Mouse (Mus musculus) hindbrain, postnatal 0 days (tissue): ENCODE measurements at regions not wholly inside any gene's neighbourhood (a gene's known extent, or its start where the extent isn't known, plus 50 kb on each side); places are given as distances from the start of the nearest gene placed in this dataset.

ENCODE experiments used
- ATAC-seq: fragments of 200-750 bp; cut with Nextera tagmentation; 2 replicates; pipeline ENCODE4 v1.8.0; 2017; ENCODE audit warnings: mild to moderate bottlenecking, moderate TSS enrichment, moderate library complexity
- DNase-seq: peaks from one replicate; pipeline ENCODE4 v3.0.0-alpha.2; 2015; ENCODE audit warnings: low spot score
- H3K27ac ChIP-seq: fragments of 300-500 bp; sonication (generic); 2 replicates; pipeline ENCODE4 v1.5.1; 2014; ENCODE audit warnings: mild to moderate bottlenecking
- H3K27me3 ChIP-seq: fragments of 300-500 bp; sonication (generic); 2 replicates; pipeline ENCODE4 v1.6.1; 2014; ENCODE audit warnings: low read length, mixed read lengths; ENCODE audit not compliant: insufficient read depth
- H3K36me3 ChIP-seq: fragments of 300-500 bp; sonication (generic); 2 replicates; pipeline ENCODE4 v1.6.1; 2014; ENCODE audit warnings: low read length, mixed read lengths; ENCODE audit not compliant: insufficient read depth
- H3K4me1 ChIP-seq: fragments of 300-500 bp; sonication (generic); 2 replicates; pipeline ENCODE4 v1.6.1; 2014; ENCODE audit warnings: antibody characterized with exemption, low read length, mixed read lengths; ENCODE audit not compliant: insufficient read depth
- H3K4me2 ChIP-seq: fragments of 300-500 bp; sonication (generic); 2 replicates; pipeline ENCODE4 v1.6.1; 2014; ENCODE audit warnings: low read depth, mild to moderate bottlenecking, low read length, moderate library complexity, mixed read lengths
- H3K4me3 ChIP-seq: fragments of 300-500 bp; sonication (generic); 2 replicates; pipeline ENCODE4 v1.5.1; 2014; ENCODE audit warnings: low read length
- H3K9ac ChIP-seq: fragments of 300-500 bp; sonication (generic); replicated peaks from 2 replicates; pipeline ENCODE4 v1.6.1; 2014; ENCODE audit warnings: mild to moderate bottlenecking, low read length, moderate library complexity, mixed read lengths
- H3K9me3 ChIP-seq: fragments of 300-500 bp; sonication (generic); 2 replicates; pipeline ENCODE4 v1.6.1; 2016; ENCODE audit warnings: low read length, mixed read lengths
- CTCF ChIP-seq: IDR thresholded peaks from 2 replicates; pipeline ENCODE4 v1.5.1; 2016; ENCODE audit warnings: antibody characterized with exemption, control low read depth, low read depth
- WGBS: fragments of 180-500 bp; shearing (Covaris S2); extraction: QIAGEN DNeasy Blood & Tissue Kit; methylation state at CpG from one replicate; pipeline ENCODE4 v1.1.7; 2014; 5-methylcytosine and 5-hydroxymethylcytosine counted together

DNA sequence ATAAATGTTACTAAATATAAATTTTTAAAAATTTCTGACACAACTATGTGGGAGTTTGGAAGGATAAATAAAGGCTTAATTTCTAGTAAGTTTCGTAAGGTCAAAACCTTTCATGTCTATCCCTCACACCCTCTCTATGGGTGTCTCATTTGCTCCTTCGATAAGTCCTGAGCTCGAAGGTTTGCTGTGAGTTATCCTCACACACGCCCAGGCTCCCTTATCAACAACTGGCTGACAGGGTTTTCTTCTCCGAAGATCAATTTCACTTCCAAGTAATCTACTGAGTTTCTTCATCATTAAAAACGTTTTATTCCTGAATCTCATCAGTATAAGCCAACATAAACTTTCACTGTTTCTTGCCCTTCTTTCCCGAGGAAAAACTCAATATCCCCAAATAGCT, 416.0 kb upstream of the Nudt12 start:
- H3K36me3 ChIP-seq = no peaks in the 10 kb centered on the region
- H3K27ac ChIP-seq = no peak overlapping the region
- DNase-seq = no peak
- 78% methylated on average over 7 of the region's 7 CpGs for whole genome bisulfite sequencing
- no peak overlapping the region for H3K4me2 ChIP-seq
- no peak overlapping the region for H3K9ac ChIP-seq
- H3K9me3 ChIP-seq = no peaks in the 10 kb centered on the region
- no peaks in the 10 kb centered on the region for H3K4me1 ChIP-seq
- H3K4me3 ChIP-seq = no peak overlapping the region
- TF ChIP-seq CTCF = no peak
- no peaks in the 10 kb centered on the region for H3K27me3 ChIP-seq
- ATAC-seq = no peak

- TF ChIP-seq CTCF = no peak
- peak; percentile 13 for DNase-seq
- H3K27ac ChIP-seq = no peak overlapping the region
- 74% methylated on average over 14 of the region's 14 CpGs for WGBS
- ATAC-seq = no peak
- no peaks in the 10 kb centered on the region for H3K27me3 ChIP-seq
- H3K4me3 ChIP-seq = no peak overlapping the region
- no peaks in the 10 kb centered on the region for H3K36me3 ChIP-seq
- H3K4me2 ChIP-seq = peak overlapping the region; percentile 6; the same call in 1 of the 2 replicates
- no peak overlapping the region for H3K9ac ChIP-seq
- no peaks in the 10 kb centered on the region for H3K4me1 ChIP-seq
- no peaks in the 10 kb centered on the region for H3K9me3 ChIP-seq
Observed at GRCm38 (mm10) chr17:59421489-59421888, 408.3 kb upstream of the Nudt12 start.

GRCm38 (mm10) chr17:59409315-59409714, 396.1 kb upstream of the Nudt12 start:
- Histone ChIP-seq H3K4me3 (no peak overlapping the region), H3K36me3 (no peaks in the 10 kb centered on the region), H3K4me2 (no peak overlapping the region), H3K27me3 (no peaks in the 10 kb centered on the region), H3K9ac (no peak overlapping the region), H3K27ac (no peak overlapping the region), H3K4me1 (no peaks in the 10 kb centered on the region), H3K9me3 (no peaks in the 10 kb centered on the region)
- no peak for DNase-seq
- ATAC-seq = no peak
- WGBS = 87% methylated on average over 2 of the region's 2 CpGs
- no peak for TF ChIP-seq CTCF

GRCm38 (mm10) chr17:59404525-59404924, 391.4 kb upstream of the Nudt12 start:
- H3K4me3 ChIP-seq = no peak overlapping the region
- no peaks in the 10 kb centered on the region for H3K36me3 ChIP-seq
- no peak for TF ChIP-seq CTCF
- no peak overlapping the region for H3K4me2 ChIP-seq
- no peaks in the 10 kb centered on the region for H3K4me1 ChIP-seq
- DNase-seq (no peak), ATAC-seq (no peak)
- 88% methylated on average over 1 of the region's 1 CpGs for WGBS
- no peak overlapping the region for H3K27ac ChIP-seq
- no peaks in the 10 kb centered on the region for H3K27me3 ChIP-seq
- no peaks in the 10 kb centered on the region for H3K9me3 ChIP-seq
- no peak overlapping the region for H3K9ac ChIP-seq

- WGBS = 93% methylated on average over 3 of the region's 3 CpGs
Observed at GRCm38 (mm10) chr17:59397404-59397803, 384.2 kb upstream of the Nudt12 start.

GRCm38 (mm10) chr17:59383107-59383438, 369.9 kb upstream of the Nudt12 start:
- 83% methylated on average over 5 of the region's 5 CpGs for whole genome bisulfite sequencing
- DNase-seq = no peak
- no peak overlapping the region for H3K4me3 ChIP-seq
- no peaks in the 10 kb centered on the region for H3K27me3 ChIP-seq
- no peak overlapping the region for H3K27ac ChIP-seq
- no peaks in the 10 kb centered on the region for H3K36me3 ChIP-seq
- H3K9me3 ChIP-seq = no peaks in the 10 kb centered on the region
- no peaks in the 10 kb centered on the region for H3K4me1 ChIP-seq
- TF ChIP-seq CTCF = no peak
- no peak overlapping the region for H3K9ac ChIP-seq
- no peak for ATAC-seq
- H3K4me2 ChIP-seq = no peak overlapping the region

More at GRCm38 (mm10) chr17:59397404-59397803, 384.2 kb upstream of the Nudt12 start:
- Histone ChIP-seq H3K4me3 (no peak overlapping the region), H3K27me3 (no peaks in the 10 kb centered on the region), H3K27ac (no peak overlapping the region), H3K36me3 (no peaks in the 10 kb centered on the region), H3K9ac (no peak overlapping the region), H3K9me3 (no peaks in the 10 kb centered on the region), H3K4me1 (no peaks in the 10 kb centered on the region), H3K4me2 (no peak overlapping the region)
- ATAC-seq (no peak), DNase-seq (no peak)
- no peak for TF ChIP-seq CTCF

DNA sequence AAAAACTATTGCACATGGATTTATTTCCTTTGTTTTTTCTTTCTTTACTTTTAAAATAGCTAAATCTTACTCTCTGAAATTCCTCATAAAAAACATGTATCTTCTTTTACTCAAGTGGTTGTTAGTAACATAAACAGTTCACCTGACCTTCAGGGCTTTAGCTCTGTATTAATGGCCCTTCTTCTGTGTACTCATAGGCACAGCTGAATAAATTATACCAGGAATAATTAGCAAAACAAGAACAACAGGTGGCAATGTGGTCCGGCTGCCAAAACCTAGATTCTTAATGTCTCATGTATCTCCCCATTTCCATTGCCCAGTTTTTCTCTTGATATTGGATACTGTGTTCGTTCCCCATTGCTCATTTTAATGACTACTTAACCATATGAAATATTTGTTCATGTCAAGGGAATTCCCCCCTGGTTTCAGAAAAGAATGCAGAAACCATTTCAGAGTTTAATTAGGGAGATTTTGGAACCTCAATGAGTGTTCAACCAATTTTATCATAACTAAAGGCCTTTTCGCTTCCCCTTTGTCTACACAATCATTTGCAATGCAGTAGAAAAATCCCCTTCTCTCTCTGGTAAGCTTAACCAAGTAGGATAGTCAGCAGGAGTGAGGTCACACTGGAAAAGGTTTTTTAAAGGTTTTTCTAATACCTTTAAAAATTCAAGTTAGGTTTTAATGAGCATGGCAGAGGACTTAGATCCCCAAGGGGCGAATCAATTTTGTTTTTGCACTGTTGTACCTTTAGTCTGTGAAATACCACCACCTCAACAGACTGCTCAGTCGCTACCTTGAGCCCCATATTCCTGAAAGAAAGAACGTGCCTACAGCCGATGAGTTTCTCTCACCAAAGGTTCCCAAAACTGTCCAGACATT, 369.3 kb upstream of the Nudt12 start:
- Histone ChIP-seq H3K4me1 (no peaks in the 10 kb centered on the region), H3K36me3 (no peaks in the 10 kb centered on the region), H3K27ac (no peak overlapping the region), H3K9me3 (no peaks in the 10 kb centered on the region), H3K9ac (no peak overlapping the region), H3K4me3 (no peak overlapping the region), H3K4me2 (no peak overlapping the region), H3K27me3 (no peaks in the 10 kb centered on the region)
- no peak for DNase-seq
- 75% methylated on average over 7 of the region's 7 CpGs for WGBS
- ATAC-seq = no peak
- TF ChIP-seq CTCF = no peak
